Mouse (Mus musculus): ENCODE data around the gene Gm8879. TPM values are rescaled to one million over a fixed set of nuclear protein-coding genes. Genes with fewer than 3 reads are reported as not detected.
"Not testable (repeated sequence)": the region's sequence is repeated elsewhere in the genome, so short reads cannot be mapped to it uniquely, and the experiment has no call there.

Gene Gm8879
- not detected for total RNA-seq (2021)

GRCm38 (mm10) chr5:11127334-11127733 lies at the start of gene Gm8879:
Gene Gm8879, plus strand, starts transcription at chr5:11127634.
- intact Hi-C loops (cut with DNase I); DNase-seq: not testable (repeated sequence)

DNA sequence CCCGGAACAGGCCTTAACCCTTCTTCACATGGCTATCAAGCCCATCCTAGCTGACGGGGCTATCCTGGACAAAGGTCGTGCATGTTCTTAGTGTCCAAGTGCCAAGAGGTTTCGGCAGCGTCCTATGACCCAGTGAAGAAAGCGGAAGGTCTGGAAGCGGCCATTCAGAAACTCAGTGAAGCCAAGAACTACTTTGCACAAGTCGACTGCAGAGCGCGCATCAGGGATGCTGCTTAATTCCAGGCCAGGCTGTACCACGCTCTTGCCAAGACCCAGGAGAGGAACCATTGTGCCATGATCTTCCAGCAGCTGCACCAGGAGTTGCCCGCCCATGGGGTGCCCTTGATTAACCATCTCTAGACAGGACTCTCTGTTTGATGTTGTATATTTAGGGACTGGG lies 10.6 kb downstream of the Gm8879 start:
- DNase-seq: peak; percentile 17

More for the DNA sequence above, 10.6 kb downstream of the Gm8879 start:
- intact Hi-C loops (cut with DNase I): not testable (repeated sequence)

Other genes with a start within 250 kb of the Gm8879 start
- gene Gm8871, start 179.8 kb upstream of the Gm8879 start, total RNA-seq (2021): not detected
- gene Gm8857, start 179.8 kb upstream of the Gm8879 start, total RNA-seq (2021): not detected
- not detected for gene Gm5861, start 55.4 kb downstream of the Gm8879 start, total RNA-seq (2021)
- gene Gm8890, start 128.4 kb downstream of the Gm8879 start, total RNA-seq (2021): not detected
- not detected for gene Speer1, start 213.9 kb downstream of the Gm8879 start, total RNA-seq (2021)